Mouse (Mus musculus): ENCODE results near the gene Pcyt1a.

DNA sequence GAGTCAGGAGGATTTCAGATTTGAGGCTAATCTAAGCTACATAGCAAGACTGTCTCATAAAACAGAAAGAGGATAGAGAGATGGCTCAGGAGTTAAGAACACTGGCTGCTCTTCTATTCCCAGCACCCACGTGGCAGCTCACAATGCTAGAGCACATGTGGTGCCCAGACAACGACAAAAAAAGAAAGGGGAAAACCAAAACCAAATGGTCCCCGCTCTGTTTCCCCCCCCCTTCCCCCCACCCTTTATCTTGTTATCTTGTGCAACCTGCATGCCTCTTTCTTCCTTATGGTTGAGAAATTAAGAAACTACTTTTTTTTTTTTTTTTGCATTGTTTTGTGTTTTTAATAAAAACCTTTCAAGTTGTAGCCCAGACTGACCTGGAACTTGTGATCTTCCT, 37.8 kb downstream of the Pcyt1a start:
- TF ChIP-seq CTCF (IDR thresholded peaks at IDR 0.05; ENCODE audit: extremely low read depth, insufficient read depth, low read length), result no peak
- TF ChIP-seq POLR2A (IDR thresholded peaks at IDR 0.05; ENCODE audit: extremely low read depth, insufficient read depth, low read length), result no peak

Data from cortical plate, adult 2 months (tissue).